Mouse (Mus musculus) adrenal gland, adult 18-20 months (tissue): ENCODE measurements around the gene 1700017B05Rik. TPM values are rescaled to one million over a fixed set of nuclear protein-coding genes. Genes with fewer than 3 reads are reported as not detected.

Experiments
- DNase-seq, 2 experiments: peaks; one replicate each; pipeline ENCODE4 v3.0.0; 2021 to 2022; ENCODE audit warnings: low spot score in 2 of 2
- total RNA-seq, 2 experiments: library from RNA; stranded (reverse); gene quantifications; 1 replicate in 1 of 2; 2 replicates in 1 of 2; pipeline ENCODE4 v1.2.3; 2021

1700017B05Rik gene
- total RNA-seq, 2 experiments from 2014 or later = 45.7 to 53.6 TPM

DNA sequence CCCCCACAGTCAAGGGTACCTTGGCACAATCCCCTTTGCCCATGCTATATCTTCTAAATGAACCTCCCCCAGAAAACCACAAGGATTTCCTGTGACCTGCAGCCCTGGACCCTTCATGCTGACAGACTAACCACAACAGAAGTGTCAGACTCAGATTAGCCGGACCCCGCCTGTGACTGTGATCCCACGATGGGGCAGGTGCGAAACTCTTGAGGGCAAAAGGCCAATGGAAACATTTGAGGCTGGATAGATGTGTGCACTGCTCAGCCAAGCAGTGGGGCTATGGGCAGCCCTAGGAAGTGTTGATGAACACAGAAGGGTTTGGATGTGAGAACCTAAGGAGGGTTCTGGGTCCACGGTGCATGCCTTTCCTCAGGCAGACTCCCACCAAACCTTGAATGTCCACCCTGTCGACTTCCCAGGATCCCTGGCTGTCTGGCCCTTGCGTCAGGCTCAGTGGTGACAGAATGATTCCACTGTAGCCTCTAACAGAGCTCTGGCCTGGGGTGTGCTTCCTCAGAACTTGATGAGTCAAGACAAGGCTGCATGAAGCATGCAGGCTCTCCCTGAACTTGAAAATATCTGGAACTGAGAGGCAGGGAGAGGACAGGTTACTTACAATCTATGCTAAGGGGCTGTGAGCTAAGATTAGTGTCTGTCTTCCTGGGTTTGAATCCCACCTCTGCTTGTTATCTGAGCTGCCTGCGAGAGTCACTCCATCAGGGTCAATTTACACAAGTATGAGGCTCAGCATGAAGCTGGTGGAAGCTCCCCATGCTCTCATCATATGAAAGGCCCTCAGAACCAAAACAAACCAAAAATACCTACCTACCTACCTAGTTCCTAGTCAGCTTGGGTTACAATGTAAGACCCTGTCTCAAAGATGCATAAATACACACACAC is 10.7 kb upstream of the 1700017B05Rik start:
- DNase-seq = no peak

DNA sequence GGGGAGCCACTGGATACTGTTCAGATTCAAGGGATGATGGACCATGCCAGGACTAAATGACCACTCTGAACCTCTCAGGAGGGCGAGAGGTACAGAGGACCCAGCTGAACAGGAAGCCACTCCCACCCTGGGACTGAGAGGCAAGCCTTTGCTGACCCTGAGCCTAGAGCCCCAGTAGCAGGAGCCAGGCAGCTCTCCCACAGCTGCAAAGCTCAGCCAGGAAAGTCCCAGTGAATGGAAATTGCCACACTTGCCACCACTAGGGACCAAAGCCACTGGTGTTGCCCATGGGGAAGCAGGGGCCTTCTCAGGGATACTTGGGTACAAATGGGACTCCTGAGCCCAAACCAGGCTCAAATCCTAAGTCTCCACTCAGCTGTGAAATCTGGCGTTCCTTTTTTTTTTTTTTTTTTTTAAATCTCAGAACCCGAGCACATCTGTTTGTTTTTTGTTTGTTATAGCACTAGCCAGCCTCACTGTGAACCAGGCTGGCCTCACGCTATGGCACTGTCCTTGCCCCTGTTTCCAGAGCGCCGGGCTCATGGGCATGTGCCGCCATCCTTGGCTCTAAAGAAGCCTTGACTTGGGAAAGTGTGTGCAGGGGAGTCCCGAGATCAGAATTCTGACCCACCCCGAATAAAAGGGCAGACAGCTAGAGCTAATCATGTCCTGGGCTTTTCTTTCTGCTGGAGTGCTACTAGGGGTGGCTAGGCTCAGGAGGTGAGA is 9.6 kb upstream of the 1700017B05Rik start:
- DNase-seq = no peak

DNA sequence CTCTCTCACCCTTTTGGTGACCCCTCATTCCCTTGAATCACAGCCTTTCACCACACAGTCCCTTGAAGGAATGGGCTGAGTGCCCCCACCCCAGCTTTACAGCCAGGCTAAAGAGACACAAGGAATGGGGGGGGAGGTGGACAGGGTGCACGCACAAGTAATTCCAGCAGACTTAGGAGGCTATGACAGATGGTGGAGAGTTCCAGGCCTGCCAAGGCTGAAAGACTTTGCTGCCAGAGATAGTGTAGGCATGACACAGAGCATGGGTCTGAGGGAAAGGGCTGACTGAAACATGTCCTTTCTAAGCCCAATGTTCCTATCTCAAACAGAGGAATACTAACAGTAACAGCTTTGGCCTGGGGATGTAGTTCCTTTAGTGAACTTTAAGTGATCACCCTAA is 8.7 kb upstream of the 1700017B05Rik start:
- no peak for DNase-seq

DNA sequence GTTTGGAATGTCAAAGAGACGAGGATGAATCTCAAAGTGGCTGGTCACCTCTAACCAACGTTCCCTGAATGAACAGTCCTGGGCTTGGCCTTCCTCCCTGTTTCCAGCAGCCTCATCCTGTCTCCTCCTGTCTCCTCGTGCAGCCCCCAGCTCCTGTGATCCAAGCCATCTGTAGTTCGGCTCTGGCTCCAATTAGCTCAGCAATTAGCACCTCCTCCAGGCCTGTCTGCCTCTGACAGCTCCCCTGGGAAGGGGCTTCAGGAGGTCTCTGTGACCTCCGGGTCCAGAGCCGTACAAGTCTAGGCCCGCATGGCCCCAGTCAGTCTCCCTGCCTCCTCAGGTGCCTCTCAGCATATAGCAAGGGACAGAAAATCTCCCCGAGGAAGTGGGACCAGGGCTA is 8.0 kb upstream of the 1700017B05Rik start:
- no peak for DNase-seq

DNA sequence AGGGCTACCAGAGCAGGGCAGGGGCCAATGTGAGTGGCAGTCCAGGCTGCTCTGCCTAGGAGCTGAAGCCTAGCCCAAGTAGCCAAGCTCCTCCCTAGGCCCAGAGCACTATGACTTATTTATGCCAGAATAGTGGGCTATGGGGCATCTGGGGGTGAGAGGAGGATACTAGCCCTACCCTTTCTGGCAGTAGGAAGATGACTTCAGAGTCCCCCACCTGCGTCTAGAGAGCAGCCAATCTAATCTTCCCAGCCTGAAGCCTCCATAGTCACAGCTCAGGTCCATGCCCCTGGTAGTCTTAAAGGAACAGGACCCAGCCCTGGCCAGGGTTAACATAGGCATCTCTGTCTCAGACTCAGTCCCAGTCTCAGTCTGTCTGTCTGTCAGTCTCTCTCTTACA is 7.0 kb upstream of the 1700017B05Rik start:
- DNase-seq = no peak

DNA sequence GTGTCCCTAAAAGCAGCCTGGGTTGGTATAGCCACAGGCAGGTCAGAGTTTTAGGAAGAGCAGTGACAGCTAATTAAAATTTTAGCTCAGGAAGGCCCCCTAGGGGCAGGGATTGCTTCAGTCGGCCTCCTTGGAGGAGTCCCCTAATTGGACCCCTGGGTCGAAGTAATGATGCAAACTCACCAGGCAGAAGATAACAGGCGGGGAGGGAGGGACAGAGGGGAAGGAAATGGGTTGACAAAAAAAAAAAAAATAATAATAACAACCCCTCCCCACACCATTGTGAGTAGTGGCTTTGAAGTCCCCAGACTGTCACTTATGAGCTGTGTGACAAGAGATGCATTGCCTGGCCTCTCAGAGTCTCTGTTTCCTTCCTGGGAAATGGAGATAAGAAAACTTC is 6.2 kb upstream of the 1700017B05Rik start:
- no peak for DNase-seq

DNA sequence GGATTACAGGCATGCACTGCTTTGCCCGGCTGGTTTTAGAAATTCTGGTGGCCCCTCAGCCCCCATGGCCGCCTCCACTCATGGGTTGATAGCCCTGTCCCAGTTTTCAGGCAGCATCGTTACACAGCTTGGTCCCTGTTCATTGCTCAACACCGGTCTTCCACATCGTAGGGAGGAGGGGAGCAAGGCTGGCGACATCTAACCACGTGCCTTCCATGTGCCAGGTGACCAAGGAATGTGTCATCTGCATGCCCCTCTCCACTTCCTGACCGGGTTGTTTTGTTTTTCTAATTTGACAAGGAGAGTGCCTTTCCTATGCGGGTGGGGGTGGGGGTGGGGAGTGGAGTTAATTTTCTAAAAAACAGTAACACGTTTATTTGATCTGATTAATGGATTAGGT is 5.7 kb upstream of the 1700017B05Rik start:
- no peak for DNase-seq

DNA sequence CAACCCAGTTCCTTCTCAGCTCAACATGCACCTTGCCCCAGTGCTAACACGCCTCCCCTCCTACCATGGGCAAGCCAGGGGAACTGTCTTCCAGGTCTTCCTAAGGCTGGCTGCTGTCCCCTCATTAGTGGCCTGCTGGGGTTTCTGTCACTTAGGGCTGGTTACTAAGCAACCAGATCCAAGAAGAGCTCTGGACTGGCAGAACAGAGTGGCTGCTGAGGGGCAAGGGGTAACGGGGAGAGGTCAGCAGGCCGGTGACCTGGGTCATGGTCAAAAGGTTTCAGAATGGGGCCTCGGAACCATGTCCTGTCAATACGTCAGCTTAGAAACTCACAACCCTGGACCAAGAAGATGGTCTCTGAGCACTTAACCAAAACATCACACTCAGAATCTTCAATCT is 5.0 kb upstream of the 1700017B05Rik start:
- no peak for DNase-seq

DNA sequence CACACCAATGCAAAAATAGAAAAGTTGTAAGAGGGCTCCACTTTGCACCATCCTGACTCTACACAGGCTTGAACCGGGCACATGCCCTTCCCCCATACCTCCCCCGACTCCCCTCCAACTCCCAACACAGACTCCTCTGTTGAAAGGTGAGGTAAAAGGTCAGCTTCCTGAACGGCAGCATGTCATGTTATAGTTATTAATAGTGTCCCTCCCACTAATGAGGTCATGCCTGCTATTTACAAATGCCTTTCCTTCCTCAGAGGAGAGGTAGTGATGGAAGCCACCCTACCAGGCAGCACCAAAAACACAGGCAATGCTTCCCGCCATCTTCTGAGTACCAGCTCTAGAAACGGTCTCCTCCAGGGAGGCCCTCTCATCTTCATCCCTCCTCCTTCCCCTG is 2.7 kb upstream of the 1700017B05Rik start:
- DNase-seq = no peak

DNA sequence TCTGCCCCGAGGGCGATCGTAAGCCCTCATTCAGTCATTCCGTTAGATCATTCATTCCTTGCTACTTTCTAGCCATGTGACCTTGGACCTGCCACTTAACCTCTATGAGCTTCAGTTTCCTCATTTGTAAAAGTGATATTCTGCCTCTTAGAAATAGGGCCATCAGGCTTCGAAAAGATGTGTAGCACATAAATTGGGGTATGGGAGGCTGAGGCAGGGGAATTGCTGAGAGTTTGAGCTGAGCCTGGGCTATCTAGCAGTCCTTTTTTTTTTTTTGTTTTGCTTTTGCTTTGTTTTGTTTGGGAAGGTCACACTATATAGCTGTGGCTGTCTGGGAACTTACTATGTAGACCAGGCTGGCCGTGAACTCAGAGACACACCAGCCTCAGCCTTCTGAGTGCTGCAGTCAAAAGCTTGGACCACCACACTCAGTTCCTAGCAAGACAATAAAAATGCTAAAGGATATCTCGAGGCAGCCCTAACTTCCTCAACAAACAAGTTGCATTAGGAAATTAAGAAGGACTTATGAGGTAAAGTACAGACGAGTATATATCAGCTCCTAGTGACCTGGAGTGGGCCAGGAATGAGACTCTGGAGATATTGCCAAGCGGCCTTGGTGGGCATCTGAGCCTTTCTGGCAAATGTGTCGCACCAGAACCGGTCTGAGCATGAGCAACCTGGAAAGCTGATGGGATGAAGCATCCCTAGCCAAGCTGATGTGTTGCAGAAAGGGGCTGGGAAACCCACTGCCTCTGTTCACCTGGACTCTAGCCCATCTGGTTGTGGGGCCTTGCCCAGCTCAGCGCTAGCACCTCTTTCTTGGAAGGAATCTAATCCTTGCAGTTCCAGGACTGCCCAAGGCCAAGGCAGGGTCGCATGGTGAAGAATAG is 628 bp upstream of the 1700017B05Rik start:
- DNase-seq = no peak

DNA sequence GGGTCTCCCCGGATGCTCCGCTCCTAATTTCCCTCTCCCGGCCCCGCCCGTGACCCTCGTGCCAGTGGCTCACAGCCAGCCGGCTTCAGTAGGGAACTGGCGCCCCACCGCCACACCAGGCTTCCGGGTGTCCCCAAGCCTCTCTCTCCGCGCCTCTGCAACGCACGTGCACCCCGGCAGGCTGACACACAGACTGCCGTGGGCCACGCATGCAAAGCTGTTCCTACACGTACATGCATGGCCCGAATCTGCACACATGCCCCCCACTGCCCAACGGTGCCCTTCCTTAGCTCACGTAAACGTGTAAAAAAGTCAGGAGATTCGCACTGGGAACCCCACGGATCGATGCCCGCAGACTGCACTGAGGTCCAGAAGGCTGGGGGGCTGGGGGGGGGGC is 898 bp downstream of the 1700017B05Rik start:
- DNase-seq = peak; percentile 58 to 64

DNA sequence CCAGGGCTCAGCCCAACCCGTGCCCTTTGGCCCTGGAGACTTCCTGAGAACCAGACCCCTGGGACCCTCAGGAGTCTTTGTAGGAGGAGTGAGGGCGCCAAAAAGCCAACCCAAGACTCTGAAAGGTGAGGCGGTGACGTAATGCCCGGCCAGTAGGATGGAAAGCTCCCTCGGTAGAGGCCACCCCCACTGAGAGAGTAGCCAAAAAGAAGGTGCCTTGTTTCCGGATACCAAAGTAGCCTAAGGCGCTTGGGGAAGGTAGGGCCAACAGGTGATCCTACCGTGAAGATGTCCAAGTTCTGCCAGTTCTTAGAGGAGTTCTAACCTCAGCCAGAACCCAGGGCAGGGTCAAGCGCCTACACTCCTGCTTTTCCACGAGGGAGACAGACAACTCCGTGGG is 1.5 kb downstream of the 1700017B05Rik start:
- no peak for DNase-seq

DNA sequence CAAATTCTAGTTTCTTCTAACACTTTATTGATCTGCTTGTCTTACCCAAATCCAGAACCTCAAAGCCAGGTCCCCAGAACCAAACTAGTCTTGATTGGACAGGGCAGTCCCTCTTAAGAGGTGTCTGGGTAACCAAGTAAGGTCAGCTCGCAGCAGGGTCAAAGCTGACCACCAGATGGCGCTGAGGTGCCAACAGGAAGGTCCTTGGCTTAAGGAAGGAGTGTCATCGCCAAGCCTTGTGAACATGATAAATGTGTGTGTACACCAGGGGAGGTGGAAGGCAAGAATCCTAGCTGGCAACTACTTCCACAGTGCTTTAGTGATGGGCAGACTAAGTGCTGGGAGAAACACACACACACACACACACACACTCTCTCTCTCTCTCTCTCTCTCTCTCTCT is 2.7 kb downstream of the 1700017B05Rik start:
- peak; percentile 96 to 97 for DNase-seq

DNA sequence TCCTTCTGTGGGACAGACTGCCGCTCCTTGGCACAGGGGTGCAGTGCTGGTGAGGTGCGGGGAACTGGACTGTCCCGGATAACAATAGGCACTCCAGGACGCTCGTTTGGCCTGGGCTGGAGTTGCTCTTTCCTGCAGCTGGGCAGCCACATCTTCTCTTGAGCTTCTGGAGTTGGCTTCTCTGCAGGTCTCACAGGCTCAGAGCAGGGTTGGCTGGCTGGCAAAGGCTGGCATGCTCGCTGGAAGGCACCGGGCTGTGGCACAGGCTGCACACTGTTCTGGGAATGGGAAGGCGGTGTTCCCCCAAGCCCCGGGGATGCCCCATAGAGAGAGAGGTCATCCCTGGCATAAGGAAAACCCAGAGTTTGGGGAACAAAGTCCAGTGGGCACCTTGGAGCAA is 4.8 kb downstream of the 1700017B05Rik start:
- no peak for DNase-seq

DNA sequence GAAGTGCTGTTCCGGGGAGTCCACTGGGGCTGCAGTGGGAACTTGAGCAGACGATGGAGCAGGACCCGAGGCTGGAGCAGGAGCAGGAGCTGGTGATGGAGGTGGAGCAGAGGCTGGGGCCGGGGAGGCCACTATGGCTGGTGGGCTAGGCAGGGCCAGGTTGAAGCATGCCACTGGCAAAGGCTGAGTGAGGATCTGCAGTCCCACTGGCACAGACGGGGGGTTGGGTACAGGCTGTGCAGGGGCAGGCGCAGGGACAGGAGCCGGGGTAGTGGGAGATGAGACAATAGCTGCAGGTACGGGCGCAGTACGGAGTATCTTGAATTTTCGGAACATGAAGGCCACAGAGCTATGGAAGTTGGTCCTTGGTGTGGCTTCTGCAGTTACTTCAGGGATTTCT is 5.6 kb downstream of the 1700017B05Rik start:
- no peak for DNase-seq

DNA sequence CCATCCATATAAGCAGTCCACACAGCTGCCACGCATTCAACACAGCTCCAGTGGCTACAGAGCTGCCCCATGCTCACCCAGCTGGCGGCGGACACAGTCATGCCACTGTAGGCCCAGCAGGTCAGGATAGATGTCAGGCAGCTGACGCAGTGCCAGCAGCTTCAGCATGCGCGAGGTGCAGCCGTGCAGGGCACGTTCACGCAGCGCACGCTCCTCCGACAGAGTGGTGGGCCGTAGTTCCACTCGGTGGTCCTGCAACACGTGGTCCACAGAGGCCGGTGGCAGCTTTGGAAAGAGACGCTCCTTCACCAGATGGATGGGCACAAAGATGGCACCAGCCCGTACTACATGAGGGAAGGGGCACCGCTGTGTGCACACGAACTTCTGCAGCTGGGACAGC is 6.1 kb downstream of the 1700017B05Rik start:
- no peak for DNase-seq

DNA sequence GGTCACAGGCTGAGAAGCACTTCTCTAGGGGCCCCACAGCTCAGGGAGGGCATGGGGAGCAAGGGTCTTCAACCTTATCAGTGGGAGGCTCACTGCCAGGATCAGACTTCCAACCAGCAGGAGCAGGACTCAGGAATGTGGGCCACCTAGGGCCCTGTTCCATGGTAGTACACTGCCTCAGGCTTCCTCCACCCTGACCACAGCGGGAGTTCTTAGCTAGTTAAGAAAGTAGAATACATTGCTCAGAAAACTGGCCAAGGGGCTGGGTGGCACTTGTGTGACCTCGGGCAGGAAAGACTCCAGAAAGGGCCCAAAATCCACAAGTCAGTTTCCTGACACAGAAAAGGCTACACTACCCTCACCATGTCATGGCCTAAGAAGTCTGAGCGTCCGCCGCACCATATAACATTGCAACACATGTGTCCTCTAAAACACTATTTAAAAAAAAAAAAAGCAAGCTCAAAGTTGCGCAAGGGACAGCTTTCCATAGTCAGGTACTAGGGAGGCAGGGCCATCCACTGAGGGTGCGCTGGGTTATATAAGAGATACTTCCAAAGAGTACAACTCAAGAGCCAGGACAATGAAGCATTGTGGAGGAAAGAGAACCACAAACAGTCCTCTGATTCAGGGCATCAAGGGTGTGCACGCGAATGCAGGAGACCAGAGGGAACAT is 7.5 kb downstream of the 1700017B05Rik start:
- no peak for DNase-seq

DNA sequence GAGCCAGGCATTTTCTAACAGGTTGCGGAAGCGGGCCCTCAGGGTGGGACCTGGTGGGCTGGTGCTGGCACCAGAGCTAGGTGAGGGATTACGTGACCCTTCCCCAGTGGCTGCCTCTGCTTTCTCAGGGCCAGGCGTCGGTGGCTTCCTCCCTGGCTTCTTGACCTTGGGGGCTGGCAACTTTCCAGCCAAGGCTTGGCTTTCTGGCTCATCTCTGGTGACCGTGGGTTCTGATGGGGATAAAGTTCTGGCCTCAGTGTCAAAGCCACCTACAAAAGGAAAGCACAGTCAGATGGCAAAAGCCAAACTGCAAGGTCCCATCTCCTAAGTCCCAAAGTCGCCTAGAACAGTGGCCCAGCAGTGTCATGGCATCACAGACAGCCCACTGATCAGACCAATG is 8.4 kb downstream of the 1700017B05Rik start:
- no peak for DNase-seq

DNA sequence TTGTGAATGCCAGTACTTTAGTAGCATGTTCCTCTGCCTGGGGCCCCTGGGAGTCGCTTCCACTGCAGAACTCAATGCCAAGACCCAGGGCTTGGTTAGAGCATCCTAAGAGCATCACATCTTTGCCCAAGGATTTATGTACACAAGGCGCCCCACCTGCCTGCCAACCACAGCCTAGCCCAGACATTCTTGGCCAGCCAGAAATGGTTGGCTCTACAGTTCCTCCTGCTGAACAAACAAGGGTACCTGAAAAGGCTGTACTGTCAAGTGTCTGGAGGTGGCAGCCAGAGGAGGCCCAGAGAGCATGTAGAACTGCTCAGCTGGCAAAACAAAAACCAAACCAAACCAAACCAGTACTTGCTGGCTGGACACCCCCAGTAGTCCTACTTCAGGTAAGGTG is 11.3 kb downstream of the 1700017B05Rik start:
- no peak for DNase-seq

DNA sequence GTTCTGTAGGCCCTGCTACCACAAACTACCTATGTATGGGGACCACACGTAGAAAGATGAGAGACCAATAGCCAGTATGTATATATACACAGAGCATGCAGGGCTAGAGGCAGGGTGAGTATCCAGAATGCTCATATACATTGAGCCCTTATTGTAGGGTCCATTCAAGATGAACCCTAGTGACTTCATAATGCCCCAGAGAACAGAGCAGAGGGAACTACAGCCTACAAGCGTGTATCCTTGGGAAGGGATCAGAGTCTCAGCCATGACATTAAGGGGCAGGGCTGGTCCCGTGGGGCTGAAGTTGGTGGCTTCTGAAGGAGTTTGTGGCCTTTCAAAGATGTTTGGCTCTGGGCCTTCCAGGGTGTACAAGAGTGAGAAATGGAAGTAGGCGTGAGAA is 12.4 kb downstream of the 1700017B05Rik start:
- no peak for DNase-seq
